Mouse (Mus musculus) E14TG2a.4 (cell line): ENCODE data around the gene Camsap2.

Experiments used
- H3K27me3 ChIP-seq: 2 replicates; pipeline ENCODE4 v1.6.1; 2014; ENCODE audit warnings: low read length, control low read depth; ENCODE audit not compliant: insufficient read depth
- H3K36me3 ChIP-seq: 2 replicates; pipeline ENCODE4 v1.6.1; 2014; ENCODE audit warnings: low read length, control low read depth; ENCODE audit not compliant: insufficient read depth
- H3K4me1 ChIP-seq: replicated peaks from 2 replicates; pipeline ENCODE4 v1.6.1; 2014; ENCODE audit warnings: low read depth, low read length, control low read depth
- H3K4me3 ChIP-seq: replicated peaks from 2 replicates; pipeline ENCODE4 v1.5.1; 2014; ENCODE audit warnings: mild to moderate bottlenecking, low read length
- H3K9me3 ChIP-seq: 2 replicates; pipeline ENCODE4 v1.6.1; 2014; ENCODE audit warnings: low read length, control low read depth
- CTCF ChIP-seq: conservative IDR thresholded peaks from 2 replicates; pipeline ENCODE4 v1.5.1; 2014; ENCODE audit warnings: low read length
- NANOG ChIP-seq: IDR thresholded peaks from 2 replicates; pipeline ENCODE4 v1.6.1; 2014; ENCODE audit warnings: borderline replicate concordance, low read length, mixed read lengths
- POU5F1 ChIP-seq: IDR thresholded peaks from 2 replicates; pipeline ENCODE4 v1.6.1; 2014; ENCODE audit warnings: low read length, borderline replicate concordance

Camsap2 gene

GRCm38 (mm10) chr1:136365986-136366385, 20.1 kb upstream of the Camsap2 start:
- H3K9me3 ChIP-seq: no peaks in the 10 kb centered on the region
- TF ChIP-seq CTCF: no peak
- no peak for TF ChIP-seq NANOG
- TF ChIP-seq POU5F1: no peak
- H3K27me3 ChIP-seq: 0 out of 2 replicates have a peak, but pooled peaks cover 7% of the 10 kb centered on the region
- H3K4me3 ChIP-seq: no peak overlapping the region
- H3K4me1 ChIP-seq: no peaks in the 10 kb centered on the region
- no peaks in the 10 kb centered on the region for H3K36me3 ChIP-seq

GRCm38 (mm10) chr1:136364711-136365110, 18.8 kb upstream of the Camsap2 start:
- Histone ChIP-seq H3K36me3 (no peaks in the 10 kb centered on the region), H3K27me3 (0 out of 2 replicates have a peak, but pooled peaks cover 7% of the 10 kb centered on the region), H3K4me1 (no peaks in the 10 kb centered on the region), H3K9me3 (no peaks in the 10 kb centered on the region), H3K4me3 (no peak overlapping the region)
- TF ChIP-seq NANOG (no peak), POU5F1 (no peak), CTCF (no peak)

- Histone ChIP-seq H3K9me3 (no peaks in the 10 kb centered on the region), H3K27me3 (0 out of 2 replicates have a peak, but pooled peaks cover 7% of the 10 kb centered on the region), H3K36me3 (no peaks in the 10 kb centered on the region), H3K4me1 (no peaks in the 10 kb centered on the region), H3K4me3 (no peak overlapping the region)
- TF ChIP-seq CTCF: no peak
- no peak for TF ChIP-seq NANOG
- no peak for TF ChIP-seq POU5F1
Observed at GRCm38 (mm10) chr1:136363035-136363434, 17.1 kb upstream of the Camsap2 start.

- no peak for TF ChIP-seq POU5F1
- Histone ChIP-seq H3K36me3 (no peaks in the 10 kb centered on the region), H3K27me3 (0 out of 2 replicates have a peak, but pooled peaks cover 7% of the 10 kb centered on the region), H3K4me3 (no peak overlapping the region), H3K4me1 (no peaks in the 10 kb centered on the region), H3K9me3 (no peaks in the 10 kb centered on the region)
Observed at GRCm38 (mm10) chr1:136362567-136362966, 16.7 kb upstream of the Camsap2 start.

GRCm38 (mm10) chr1:136361373-136361772, 15.5 kb upstream of the Camsap2 start:
- Histone ChIP-seq H3K4me1 (no peaks in the 10 kb centered on the region), H3K27me3 (0 out of 2 replicates have a peak, but pooled peaks cover 7% of the 10 kb centered on the region), H3K4me3 (no peak overlapping the region), H3K36me3 (no peaks in the 10 kb centered on the region), H3K9me3 (no peaks in the 10 kb centered on the region)
- no peak for TF ChIP-seq POU5F1
- TF ChIP-seq NANOG: no peak
- TF ChIP-seq CTCF: no peak

- Histone ChIP-seq H3K4me3 (no peak overlapping the region), H3K9me3 (no peaks in the 10 kb centered on the region), H3K4me1 (no peaks in the 10 kb centered on the region), H3K27me3 (0 out of 2 replicates have a peak, but pooled peaks cover 7% of the 10 kb centered on the region), H3K36me3 (no peaks in the 10 kb centered on the region)
- TF ChIP-seq CTCF (no peak), NANOG (no peak)
Observed at GRCm38 (mm10) chr1:136360909-136361308, 15.0 kb upstream of the Camsap2 start.

GRCm38 (mm10) chr1:136358841-136359360, 13.0 kb upstream of the Camsap2 start:
- Histone ChIP-seq H3K9me3 (no peaks in the 10 kb centered on the region), H3K4me3 (no peak overlapping the region), H3K36me3 (no peaks in the 10 kb centered on the region), H3K27me3 (0 out of 2 replicates have a peak, but pooled peaks cover 5% of the 10 kb centered on the region), H3K4me1 (no peaks in the 10 kb centered on the region)
- TF ChIP-seq POU5F1: no peak
- no peak for TF ChIP-seq CTCF
- TF ChIP-seq NANOG: no peak

- Histone ChIP-seq H3K27me3 (peaks cover 9% of the 10 kb centered on the region), H3K9me3 (no peaks in the 10 kb centered on the region), H3K4me1 (no peaks in the 10 kb centered on the region), H3K36me3 (no peaks in the 10 kb centered on the region), H3K4me3 (no peak overlapping the region)
- TF ChIP-seq CTCF: no peak
- no peak for TF ChIP-seq NANOG
- no peak for TF ChIP-seq POU5F1
Observed at GRCm38 (mm10) chr1:136355651-136356050, 9.7 kb upstream of the Camsap2 start.

GRCm38 (mm10) chr1:136350699-136351200, 4.8 kb upstream of the Camsap2 start:
- Histone ChIP-seq H3K4me3 (no peak overlapping the region), H3K9me3 (no peaks in the 10 kb centered on the region), H3K4me1 (peaks cover 8% of the 10 kb centered on the region), H3K36me3 (no peaks in the 10 kb centered on the region), H3K27me3 (peaks cover 34% of the 10 kb centered on the region)
- TF ChIP-seq NANOG (no peak), POU5F1 (no peak), CTCF (no peak)
